Mouse (Mus musculus): ENCODE measurements around the gene Hacd1. TPM values are rescaled to one million over a fixed set of nuclear protein-coding genes. Genes with fewer than 3 reads are reported as not detected.

The Hacd1 gene
- total and polyA plus RNA-seq, 3 experiments, result 14.6 to 23.1 TPM; not detected in 1

Other genes starting within 250 kb of the Hacd1 start
- 29.6 and 32.1 TPM in 2 replicates for gene Stam, start 18.0 kb upstream of the Hacd1 start, total RNA-seq (2012; rRNA removed)
- 100 to 1,000 TPM in 1 of 2 experiments, 10 to 100 TPM in 1; 24.5 to 466 TPM for gene Stam, start 18.0 kb upstream of the Hacd1 start, polyA plus RNA-seq (2012; ENCODE audit: insufficient read depth in 1 of 2, insufficient read length in 2 of 2, low read depth in 1 of 2, low replicate concordance in 2 of 2, missing spikeins in 1 of 2)
- 0.04 and 0.07 TPM in 2 replicates for gene Tmem236, start 118.4 kb upstream of the Hacd1 start, total RNA-seq (2012; rRNA removed)
- gene Tmem236, start 118.4 kb upstream of the Hacd1 start, polyA plus RNA-seq (2012; ENCODE audit: insufficient read depth in 1 of 2, insufficient read length in 2 of 2, low read depth in 1 of 2, low replicate concordance in 2 of 2, missing spikeins in 1 of 2), result under 1 TPM in 1 of 2 experiments, not detected in 1; 0.06 TPM
- gene Mrc1, start 173.3 kb upstream of the Hacd1 start, total RNA-seq (2012; rRNA removed), result 0.07 and 0.08 TPM in 2 replicates
- gene Mrc1, start 173.3 kb upstream of the Hacd1 start, polyA plus RNA-seq (2012; ENCODE audit: insufficient read depth in 1 of 2, insufficient read length in 2 of 2, low read depth in 1 of 2, low replicate concordance in 2 of 2, missing spikeins in 1 of 2), result not detected

Data from MEL (cell line).